Mouse (Mus musculus): Measurements from ENCODE around the gene Oaf. TPM values are rescaled to one million over a fixed set of nuclear protein-coding genes. Genes with fewer than 3 reads are reported as not detected.

The Oaf gene
- total RNA-seq, 1 experiment: 22.8 TPM

DNA sequence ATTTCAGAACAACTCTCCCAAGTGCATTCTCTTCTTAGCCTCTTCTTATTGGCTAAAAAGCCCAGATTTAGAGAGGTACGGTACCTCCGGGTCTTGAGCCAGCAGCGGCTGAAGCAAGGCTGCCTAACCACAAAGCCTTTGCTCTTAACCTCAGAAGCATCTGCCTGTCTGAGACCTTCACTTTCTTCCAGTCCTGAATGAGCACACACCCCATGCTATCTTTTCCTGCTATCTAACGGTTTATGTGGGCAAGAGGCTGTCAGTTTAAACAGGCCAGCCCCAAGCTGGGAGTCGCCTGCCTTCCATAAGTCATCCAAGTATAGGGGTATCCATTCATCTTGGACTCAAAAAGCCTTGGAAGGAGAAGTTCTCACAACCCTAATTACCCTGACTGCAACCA is 2.7 kb upstream of the Oaf start:
- Histone ChIP-seq H3K27ac (ENCODE audit: insufficient read depth, low read depth, low read length, poor library complexity, severe bottlenecking) (no peak overlapping the region), H3K36me3 (ENCODE audit: control insufficient read depth, insufficient read depth, low read length, poor library complexity, severe bottlenecking) (no peaks in the 10 kb centered on the region), H3K9me3 (ENCODE audit: control insufficient read depth, insufficient read depth, low read depth, low read length) (no peaks in the 10 kb centered on the region), H3K4me1 (ENCODE audit: control insufficient read depth in 2 of 2, insufficient read depth in 2 of 2, low read length in 2 of 2, poor library complexity in 1 of 2) (peaks cover 7 to 14% of the 10 kb centered on the region in 2 experiments; a peak in 3 of 4 replicates), H3K9ac (ENCODE audit: insufficient read depth, low read depth, low read length, poor library complexity, severe bottlenecking) (no peak overlapping the region), H3K4me3 (ENCODE audit: insufficient read depth in 1 of 2, low read depth in 1 of 2, low read length in 2 of 2, poor library complexity in 1 of 2, severe bottlenecking in 1 of 2) (no peak overlapping the region)
- DNase-seq (ENCODE audit: low read depth, low spot score): no peak
- TF ChIP-seq CHD2 (IDR thresholded peaks at IDR 0.05; ENCODE audit: low read depth, low read length) (no peak), ZNF384 (IDR thresholded peaks at IDR 0.05; ENCODE audit: low read depth, low read length) (no peak), ZC3H11A (IDR thresholded peaks at IDR 0.05; ENCODE audit: borderline replicate concordance, low read depth, low read length) (no peak), HCFC1 (IDR thresholded peaks at IDR 0.05; ENCODE audit: borderline replicate concordance, insufficient read depth, low read length) (no peak), MAFK (IDR thresholded peaks at IDR 0.05; ENCODE audit: insufficient read depth, low read depth, low read length) (no peak)
- in situ Hi-C loops (cut with MboI; ENCODE audit: low sequenced_read_pairs in 2 of 2, unreplicated experiment in 2 of 2): no loop called here

DNA sequence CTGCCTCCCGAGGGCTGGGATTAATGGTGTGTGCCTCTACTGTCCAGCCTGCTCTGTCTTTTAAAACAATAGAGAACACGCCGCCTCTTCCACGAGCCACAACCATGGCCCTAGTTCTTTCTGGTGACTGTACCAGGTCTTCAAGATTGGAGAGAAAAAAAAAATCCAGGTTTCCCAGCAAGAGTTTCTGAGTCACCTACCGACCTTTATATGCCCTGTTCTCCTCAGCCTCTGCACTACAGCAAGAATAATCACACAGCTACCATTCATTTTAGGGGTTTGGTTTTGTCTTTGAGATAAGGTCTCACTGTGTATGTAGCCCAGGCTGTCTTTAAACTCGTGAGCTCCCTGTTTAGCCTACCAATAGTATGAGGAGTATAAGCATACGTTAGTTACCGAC is 2.3 kb upstream of the Oaf start:
- DNase-seq (ENCODE audit: low read depth, low spot score): no peak
- no peak overlapping the region for H3K27ac ChIP-seq (ENCODE audit: insufficient read depth, low read depth, low read length, poor library complexity, severe bottlenecking)
- no peaks in the 10 kb centered on the region for H3K36me3 ChIP-seq (ENCODE audit: control insufficient read depth, insufficient read depth, low read length, poor library complexity, severe bottlenecking)
- H3K9me3 ChIP-seq (ENCODE audit: control insufficient read depth, insufficient read depth, low read depth, low read length): no peaks in the 10 kb centered on the region
- TF ChIP-seq MAFK (IDR thresholded peaks at IDR 0.05; ENCODE audit: insufficient read depth, low read depth, low read length) (no peak), CHD2 (IDR thresholded peaks at IDR 0.05; ENCODE audit: low read depth, low read length) (no peak), ZNF384 (IDR thresholded peaks at IDR 0.05; ENCODE audit: low read depth, low read length) (no peak), HCFC1 (IDR thresholded peaks at IDR 0.05; ENCODE audit: borderline replicate concordance, insufficient read depth, low read length) (no peak), ZC3H11A (IDR thresholded peaks at IDR 0.05; ENCODE audit: borderline replicate concordance, low read depth, low read length) (no peak)
- no peak overlapping the region for H3K9ac ChIP-seq (ENCODE audit: insufficient read depth, low read depth, low read length, poor library complexity, severe bottlenecking)
- peaks cover 7 to 14% of the 10 kb centered on the region in 2 experiments; a peak in 3 of 4 replicates for H3K4me1 ChIP-seq (ENCODE audit: control insufficient read depth in 2 of 2, insufficient read depth in 2 of 2, low read length in 2 of 2, poor library complexity in 1 of 2)
- no peak overlapping the region for H3K4me3 ChIP-seq (ENCODE audit: insufficient read depth in 1 of 2, low read depth in 1 of 2, low read length in 2 of 2, poor library complexity in 1 of 2, severe bottlenecking in 1 of 2)
- in situ Hi-C loops (cut with MboI; ENCODE audit: low sequenced_read_pairs in 2 of 2, unreplicated experiment in 2 of 2): no loop called here

DNA sequence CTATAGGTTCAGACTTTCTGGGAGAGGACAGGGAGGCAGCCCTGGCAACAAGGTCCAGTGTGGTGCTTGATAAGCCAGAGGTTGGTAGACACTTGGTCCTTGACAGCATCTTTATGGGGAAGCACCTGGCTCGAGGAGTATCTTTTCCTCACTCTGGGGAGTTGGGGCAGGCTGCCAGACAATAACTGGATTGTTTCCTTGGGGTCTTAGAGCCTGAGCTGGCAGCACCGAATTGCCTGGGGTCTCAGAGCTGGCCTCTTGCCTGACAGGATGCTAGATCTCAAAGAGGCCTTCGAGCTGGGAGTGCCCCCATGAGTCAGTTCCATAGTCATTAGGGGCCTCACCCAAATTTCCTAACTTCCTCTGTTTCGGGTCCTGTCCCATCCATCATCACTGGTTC is 1.6 kb upstream of the Oaf start:
- H3K4me1 ChIP-seq (ENCODE audit: control insufficient read depth in 2 of 2, insufficient read depth in 2 of 2, low read length in 2 of 2, poor library complexity in 1 of 2): peaks cover 7 to 11% of the 10 kb centered on the region in 2 experiments; a peak in 3 of 4 replicates
- no peaks in the 10 kb centered on the region for H3K36me3 ChIP-seq (ENCODE audit: control insufficient read depth, insufficient read depth, low read length, poor library complexity, severe bottlenecking)
- H3K9ac ChIP-seq (ENCODE audit: insufficient read depth, low read depth, low read length, poor library complexity, severe bottlenecking): no peak overlapping the region
- in situ Hi-C loops (cut with MboI; ENCODE audit: low sequenced_read_pairs in 2 of 2, unreplicated experiment in 2 of 2): no loop called here
- H3K9me3 ChIP-seq (ENCODE audit: control insufficient read depth, insufficient read depth, low read depth, low read length): no peaks in the 10 kb centered on the region
- DNase-seq (ENCODE audit: low read depth, low spot score): no peak
- H3K27ac ChIP-seq (ENCODE audit: insufficient read depth, low read depth, low read length, poor library complexity, severe bottlenecking): no peak overlapping the region
- no peak for TF ChIP-seq MAFK (IDR thresholded peaks at IDR 0.05; ENCODE audit: insufficient read depth, low read depth, low read length)
- no peak for TF ChIP-seq CHD2 (IDR thresholded peaks at IDR 0.05; ENCODE audit: low read depth, low read length)
- no peak for TF ChIP-seq ZC3H11A (IDR thresholded peaks at IDR 0.05; ENCODE audit: borderline replicate concordance, low read depth, low read length)
- no peak for TF ChIP-seq HCFC1 (IDR thresholded peaks at IDR 0.05; ENCODE audit: borderline replicate concordance, insufficient read depth, low read length)
- no peak for TF ChIP-seq ZNF384 (IDR thresholded peaks at IDR 0.05; ENCODE audit: low read depth, low read length)
- no peak overlapping the region for H3K4me3 ChIP-seq (ENCODE audit: insufficient read depth in 1 of 2, low read depth in 1 of 2, low read length in 2 of 2, poor library complexity in 1 of 2, severe bottlenecking in 1 of 2)

DNA sequence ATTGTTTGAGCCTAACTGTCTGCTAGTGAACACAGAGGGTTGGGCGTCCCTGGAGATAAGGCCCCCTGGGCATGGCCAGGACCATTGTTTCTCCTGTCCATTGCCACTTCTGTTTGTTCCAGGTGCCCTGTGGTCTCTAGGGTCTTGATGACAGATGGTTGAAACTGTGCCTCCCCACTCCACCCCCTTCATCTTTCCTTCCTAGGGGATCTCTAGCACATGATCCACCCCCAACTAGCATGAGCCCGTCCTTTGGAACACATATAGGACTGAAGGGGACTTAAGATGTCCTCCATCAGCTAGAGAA is 836 bp upstream of the Oaf start:
- Histone ChIP-seq H3K27ac (ENCODE audit: insufficient read depth, low read depth, low read length, poor library complexity, severe bottlenecking) (no peak overlapping the region), H3K9ac (ENCODE audit: insufficient read depth, low read depth, low read length, poor library complexity, severe bottlenecking) (no peak overlapping the region), H3K9me3 (ENCODE audit: control insufficient read depth, insufficient read depth, low read depth, low read length) (no peaks in the 10 kb centered on the region), H3K4me1 (ENCODE audit: control insufficient read depth in 2 of 2, insufficient read depth in 2 of 2, low read length in 2 of 2, poor library complexity in 1 of 2) (peaks cover 7 to 11% of the 10 kb centered on the region in 2 experiments; a peak in 3 of 4 replicates), H3K4me3 (ENCODE audit: insufficient read depth in 1 of 2, low read depth in 1 of 2, low read length in 2 of 2, poor library complexity in 1 of 2, severe bottlenecking in 1 of 2) (no peak overlapping the region), H3K36me3 (ENCODE audit: control insufficient read depth, insufficient read depth, low read length, poor library complexity, severe bottlenecking) (no peaks in the 10 kb centered on the region)
- TF ChIP-seq ZC3H11A (IDR thresholded peaks at IDR 0.05; ENCODE audit: borderline replicate concordance, low read depth, low read length) (no peak), MAFK (IDR thresholded peaks at IDR 0.05; ENCODE audit: insufficient read depth, low read depth, low read length) (no peak), ZNF384 (IDR thresholded peaks at IDR 0.05; ENCODE audit: low read depth, low read length) (no peak), HCFC1 (IDR thresholded peaks at IDR 0.05; ENCODE audit: borderline replicate concordance, insufficient read depth, low read length) (no peak), CHD2 (IDR thresholded peaks at IDR 0.05; ENCODE audit: low read depth, low read length) (no peak)
- no peak for DNase-seq (ENCODE audit: low read depth, low spot score)
- in situ Hi-C loops (cut with MboI; ENCODE audit: low sequenced_read_pairs in 2 of 2, unreplicated experiment in 2 of 2): no loop called here
